Mouse (Mus musculus) cortical plate, adult 2 months (tissue): Measurements from ENCODE around the gene Foxr1. TPM values are rescaled to one million over a fixed set of nuclear protein-coding genes. Genes with fewer than 3 reads are reported as not detected.

Source experiments
- H3K27ac ChIP-seq: fragments of 200-500 bp; 2 replicates; pipeline ENCODE4 v1.5.1; 2012; ENCODE audit warnings: low read length, control low read depth, inconsistent platforms; ENCODE audit not compliant: insufficient read depth
- H3K4me1 ChIP-seq: fragments of 200-500 bp; 2 replicates; pipeline ENCODE4 v1.6.1; 2011; ENCODE audit warnings: low read length; ENCODE audit not compliant: control insufficient read depth, insufficient read depth
- H3K4me3 ChIP-seq: fragments of 200-500 bp; 2 replicates; pipeline ENCODE4 v1.5.1; 2011; ENCODE audit warnings: mild to moderate bottlenecking, low read length, control low read depth; ENCODE audit not compliant: insufficient read depth
- CTCF ChIP-seq: fragments of 200-500 bp; IDR thresholded peaks from 2 replicates; pipeline ENCODE4 v1.5.1; 2011; ENCODE audit warnings: mild to moderate bottlenecking, control low read depth, low read length; ENCODE audit not compliant: insufficient read depth; ENCODE audit errors: extremely low read depth
- POLR2A ChIP-seq: fragments of 200-500 bp; IDR thresholded peaks from 2 replicates; pipeline ENCODE4 v1.6.1; 2011; ENCODE audit warnings: mild to moderate bottlenecking, low read length, control low read depth; ENCODE audit not compliant: insufficient read depth; ENCODE audit errors: extremely low read depth
- polyA plus RNA-seq: library from polyadenylated mRNA; depleted of rRNA; stranded (reverse); fragments of >200 nt; gene quantifications from 2 replicates; pipeline ENCODE4 v1.2.3, GENCODE M21; 2012

Gene Foxr1
- polyA plus RNA-seq, 1 experiment, result 0.04 TPM

- H3K4me3 ChIP-seq, result peak overlapping the region; percentile 78
- TF ChIP-seq POLR2A (no peak), CTCF (no peak)
- peak overlapping the region; percentile 2; the same call in 1 of the 2 replicates for H3K27ac ChIP-seq
- H3K4me1 ChIP-seq, result no peaks in the 10 kb centered on the region
Measured at GRCm38 (mm10) chr9:44478229-44478921, 37.4 kb upstream of the Foxr1 start.

GRCm38 (mm10) chr9:44477339-44478228 is 36.6 kb upstream of the Foxr1 start:
- H3K4me1 ChIP-seq, result no peaks in the 10 kb centered on the region
- TF ChIP-seq CTCF, result peak; percentile 70
- no peak for TF ChIP-seq POLR2A
- H3K27ac ChIP-seq, result no peak overlapping the region
- H3K4me3 ChIP-seq, result peak overlapping the region; percentile 78

- no peak overlapping the region for H3K27ac ChIP-seq
- H3K4me1 ChIP-seq, result no peaks in the 10 kb centered on the region
- TF ChIP-seq CTCF, result peak; percentile 22; the same call in 1 of the 2 replicates
- TF ChIP-seq POLR2A, result no peak
- no peak overlapping the region for H3K4me3 ChIP-seq
Measured at GRCm38 (mm10) chr9:44475936-44476335, 35.0 kb upstream of the Foxr1 start.

DNA sequence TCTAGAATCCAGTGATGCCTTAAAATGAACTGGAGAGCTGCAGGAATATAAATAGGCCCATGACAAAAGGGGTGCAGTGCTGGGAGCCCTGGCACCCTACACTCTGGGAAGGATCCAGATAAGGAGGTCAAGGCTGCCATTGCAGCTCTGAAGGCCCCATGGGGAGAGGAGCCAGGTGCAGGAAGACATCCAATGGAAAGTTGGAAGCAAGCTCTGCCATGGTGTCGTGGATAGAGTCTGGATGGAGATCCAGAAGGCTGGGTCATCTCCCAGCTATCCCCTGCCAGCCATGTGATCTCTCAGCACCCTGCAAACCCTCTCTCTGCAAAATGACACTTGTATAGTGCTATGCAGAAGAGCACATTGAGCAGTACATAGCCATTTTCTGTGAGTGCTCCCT is 33.4 kb upstream of the Foxr1 start:
- Histone ChIP-seq H3K4me1 (no peaks in the 10 kb centered on the region), H3K27ac (no peak overlapping the region), H3K4me3 (no peak overlapping the region)
- TF ChIP-seq POLR2A (no peak), CTCF (no peak)

GRCm38 (mm10) chr9:44473184-44473583 is 32.2 kb upstream of the Foxr1 start:
- TF ChIP-seq CTCF, result no peak
- TF ChIP-seq POLR2A, result no peak
- H3K4me3 ChIP-seq, result no peak overlapping the region

GRCm38 (mm10) chr9:44468800-44469199 is 27.9 kb upstream of the Foxr1 start:
- H3K27ac ChIP-seq, result no peak overlapping the region
- TF ChIP-seq POLR2A (no peak), CTCF (no peak)
- no peak overlapping the region for H3K4me3 ChIP-seq
- no peaks in the 10 kb centered on the region for H3K4me1 ChIP-seq

More at GRCm38 (mm10) chr9:44473184-44473583, 32.2 kb upstream of the Foxr1 start:
- Histone ChIP-seq H3K27ac (no peak overlapping the region), H3K4me1 (no peaks in the 10 kb centered on the region)

DNA sequence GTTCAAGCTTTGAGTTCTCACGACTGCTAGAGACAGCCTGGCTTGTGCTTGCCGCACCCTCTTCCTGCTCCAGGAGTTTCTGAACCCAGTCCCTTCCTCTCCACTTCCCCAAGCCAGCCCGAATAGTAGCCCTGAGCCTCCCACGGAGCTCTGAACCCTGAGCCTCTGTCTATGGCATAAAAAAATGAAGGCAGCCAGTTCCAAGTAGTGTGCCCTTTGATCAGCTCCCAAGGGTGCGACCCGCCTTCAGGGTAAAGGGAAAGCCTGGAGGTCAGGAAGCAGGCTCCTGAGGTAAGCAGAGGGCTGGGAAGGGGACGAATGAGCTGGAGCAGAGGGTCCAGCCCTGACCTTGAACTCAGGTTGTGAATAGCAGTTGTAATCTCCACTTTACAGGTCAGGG is 27.3 kb upstream of the Foxr1 start:
- Histone ChIP-seq H3K4me1 (no peaks in the 10 kb centered on the region), H3K4me3 (no peak overlapping the region), H3K27ac (no peak overlapping the region)
- TF ChIP-seq CTCF (no peak), POLR2A (no peak)

DNA sequence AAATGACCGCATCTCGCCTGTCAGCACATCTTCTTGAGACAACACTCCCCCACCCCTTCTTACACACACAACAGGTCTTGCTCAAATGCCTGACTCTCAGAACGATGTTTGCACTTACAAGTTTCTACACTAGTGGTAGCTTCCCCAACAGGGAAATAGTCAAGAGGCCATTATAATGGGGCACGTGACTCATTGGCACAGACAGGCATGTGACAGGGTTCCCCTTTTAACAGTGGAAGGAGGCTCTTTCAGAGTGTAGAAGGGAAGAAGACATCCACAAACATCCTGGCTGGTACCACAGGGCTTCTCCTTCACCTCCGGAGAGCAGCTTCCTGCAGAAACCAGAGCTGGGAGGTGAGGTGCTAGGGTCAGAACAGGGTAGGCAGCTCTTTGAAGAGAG is 21.0 kb upstream of the Foxr1 start:
- Histone ChIP-seq H3K27ac (no peak overlapping the region), H3K4me1 (0 out of 2 replicates have a peak, but pooled peaks cover 2% of the 10 kb centered on the region), H3K4me3 (no peak overlapping the region)
- no peak for TF ChIP-seq POLR2A

- TF ChIP-seq POLR2A (peak; percentile 97), CTCF (no peak)
- H3K4me1 ChIP-seq, result peaks cover 2% of the 10 kb centered on the region; the same call in 1 of the 2 replicates
- peak overlapping the region; percentile 74 for H3K27ac ChIP-seq
- H3K4me3 ChIP-seq, result peak overlapping the region; percentile 17
Measured at GRCm38 (mm10) chr9:44457035-44457742, 16.3 kb upstream of the Foxr1 start.
